Mouse (Mus musculus) kidney, postnatal 0 days (tissue): ENCODE measurements at regions not wholly inside any gene's neighbourhood (a gene's known extent, or its start where the extent isn't known, plus 50 kb on each side); places are given as distances from the start of the nearest gene placed in this dataset.

Experiments
- ATAC-seq: fragments of 200-750 bp; cut with Nextera tagmentation; replicated peaks from 2 replicates; pipeline ENCODE4 v1.8.0; 2017; ENCODE audit warnings: low read depth, moderate number of reproducible peaks, moderate TSS enrichment, moderate library complexity; ENCODE audit not compliant: low FRiP score
- DNase-seq: peaks from one replicate; pipeline ENCODE4 v3.0.0-alpha.2; 2016; ENCODE audit warnings: low spot score
- H3K27ac ChIP-seq: fragments of 300-500 bp; sonication (generic); 2 replicates; pipeline ENCODE4 v1.5.1; 2014; ENCODE audit warnings: mild to moderate bottlenecking
- H3K27me3 ChIP-seq: fragments of 300-500 bp; sonication (generic); 2 replicates; pipeline ENCODE4 v1.6.1; 2014; ENCODE audit warnings: low read length, mixed read lengths; ENCODE audit not compliant: insufficient read depth
- H3K36me3 ChIP-seq: fragments of 300-500 bp; sonication (generic); 2 replicates; pipeline ENCODE4 v1.6.1; 2014; ENCODE audit warnings: low read length, mixed read lengths; ENCODE audit not compliant: insufficient read depth
- H3K4me1 ChIP-seq: fragments of 300-500 bp; sonication (generic); replicated peaks from 2 replicates; pipeline ENCODE4 v1.6.1; 2014; ENCODE audit warnings: antibody characterized with exemption, low read length, mixed read lengths; ENCODE audit not compliant: insufficient read depth
- H3K4me2 ChIP-seq: fragments of 300-500 bp; sonication (generic); 2 replicates; pipeline ENCODE4 v1.6.1; 2014; ENCODE audit warnings: mild to moderate bottlenecking, low read length, moderate library complexity, mixed read lengths
- H3K4me3 ChIP-seq: fragments of 300-500 bp; sonication (generic); replicated peaks from 2 replicates; pipeline ENCODE4 v1.5.1; 2014; ENCODE audit warnings: low read depth, low read length
- H3K9ac ChIP-seq: fragments of 300-500 bp; sonication (generic); 2 replicates; pipeline ENCODE4 v1.6.1; 2014; ENCODE audit warnings: low read depth, low read length
- H3K9me3 ChIP-seq: fragments of 300-500 bp; sonication (generic); replicated peaks from 2 replicates; pipeline ENCODE4 v1.6.1; 2016; ENCODE audit warnings: low read length, inconsistent platforms, mixed read lengths
- CTCF ChIP-seq: IDR thresholded peaks from 2 replicates; pipeline ENCODE4 v1.5.1; 2016; ENCODE audit warnings: antibody characterized with exemption, low read depth, mild to moderate bottlenecking, moderate library complexity
- WGBS: fragments of 180-500 bp; shearing (Covaris S2); extraction: QIAGEN DNeasy Blood & Tissue Kit; methylation state at CpG from one replicate; pipeline ENCODE4 v1.1.7; 2014; 5-methylcytosine and 5-hydroxymethylcytosine counted together

- ATAC-seq (no peak), DNase-seq (peak; percentile 12)
- Histone ChIP-seq H3K9ac (no peak overlapping the region), H3K27ac (no peak overlapping the region), H3K4me3 (no peak overlapping the region), H3K9me3 (no peaks in the 10 kb centered on the region), H3K36me3 (no peaks in the 10 kb centered on the region), H3K27me3 (no peaks in the 10 kb centered on the region), H3K4me1 (no peaks in the 10 kb centered on the region), H3K4me2 (no peak overlapping the region)
- 79% methylated on average over 3 of the region's 3 CpGs for WGBS
- no peak for TF ChIP-seq CTCF
These were observed 246.5 kb upstream of the 9630041A04Rik start for GRCm38 (mm10) chr9:101615176-101615575.

GRCm38 (mm10) chr9:101613933-101614332 is 247.7 kb upstream of the 9630041A04Rik start:
- no peaks in the 10 kb centered on the region for H3K27me3 ChIP-seq
- ATAC-seq (no peak), DNase-seq (no peak)
- no peak for TF ChIP-seq CTCF
- no peaks in the 10 kb centered on the region for H3K9me3 ChIP-seq
- H3K4me1 ChIP-seq = no peaks in the 10 kb centered on the region
- 90% methylated on average over 3 of the region's 3 CpGs for WGBS
- H3K27ac ChIP-seq = no peak overlapping the region
- no peak overlapping the region for H3K9ac ChIP-seq
- no peak overlapping the region for H3K4me3 ChIP-seq
- no peaks in the 10 kb centered on the region for H3K36me3 ChIP-seq
- no peak overlapping the region for H3K4me2 ChIP-seq

DNA sequence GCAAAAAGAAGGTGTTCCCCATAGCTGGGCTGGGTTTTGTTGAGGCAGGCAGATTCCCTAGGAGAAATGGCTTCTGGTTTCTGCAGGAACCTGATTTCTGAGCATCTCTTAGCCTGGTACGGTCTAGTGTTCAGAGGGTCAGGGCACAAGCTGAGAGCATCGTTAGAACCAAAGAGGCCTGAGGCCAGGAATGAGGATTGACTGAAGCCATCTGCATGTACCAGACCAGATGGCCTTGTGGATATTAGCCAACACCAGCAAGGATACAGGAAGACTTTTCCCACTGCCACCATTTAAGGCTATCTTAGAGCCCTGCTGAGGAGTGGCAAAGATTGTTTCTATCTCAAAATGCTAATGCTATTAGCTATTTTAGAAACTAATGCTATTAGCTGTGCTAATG is 248.2 kb upstream of the 9630041A04Rik start:
- no peak for DNase-seq
- no peaks in the 10 kb centered on the region for H3K36me3 ChIP-seq
- H3K4me3 ChIP-seq = no peak overlapping the region
- WGBS = 41% methylated on average over 2 of the region's 2 CpGs
- H3K9ac ChIP-seq = no peak overlapping the region
- no peak overlapping the region for H3K4me2 ChIP-seq
- TF ChIP-seq CTCF = no peak
- no peaks in the 10 kb centered on the region for H3K4me1 ChIP-seq
- no peaks in the 10 kb centered on the region for H3K27me3 ChIP-seq
- H3K27ac ChIP-seq = no peak overlapping the region
- no peak for ATAC-seq
- no peaks in the 10 kb centered on the region for H3K9me3 ChIP-seq

DNA sequence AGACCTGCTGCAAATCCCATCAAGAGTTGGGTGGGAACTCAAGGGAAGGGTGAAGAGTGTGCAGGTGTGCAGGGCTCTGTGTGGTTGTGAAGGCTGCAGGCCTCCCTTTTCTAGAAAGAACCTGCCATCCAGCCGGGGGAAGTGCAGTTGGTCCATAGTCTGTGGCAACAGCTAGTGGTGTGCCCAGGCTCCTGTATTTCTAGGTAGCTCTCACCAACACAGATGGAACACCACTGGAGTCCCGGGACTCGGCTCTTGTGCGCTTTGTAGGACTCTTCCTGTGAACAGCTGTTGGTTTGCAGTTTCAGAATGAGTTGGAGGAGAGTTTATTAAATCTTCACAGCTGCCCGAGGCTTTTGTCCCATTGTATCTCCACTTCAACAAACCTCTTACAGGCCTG is 248.7 kb upstream of the 9630041A04Rik start:
- no peaks in the 10 kb centered on the region for H3K27me3 ChIP-seq
- no peaks in the 10 kb centered on the region for H3K36me3 ChIP-seq
- no peak overlapping the region for H3K27ac ChIP-seq
- no peaks in the 10 kb centered on the region for H3K9me3 ChIP-seq
- H3K4me2 ChIP-seq = no peak overlapping the region
- no peak overlapping the region for H3K9ac ChIP-seq
- DNase-seq (no peak), ATAC-seq (no peak)
- no peaks in the 10 kb centered on the region for H3K4me1 ChIP-seq
- no peak for TF ChIP-seq CTCF
- H3K4me3 ChIP-seq = no peak overlapping the region
- WGBS = 78% methylated on average over 5 of the region's 5 CpGs

DNA sequence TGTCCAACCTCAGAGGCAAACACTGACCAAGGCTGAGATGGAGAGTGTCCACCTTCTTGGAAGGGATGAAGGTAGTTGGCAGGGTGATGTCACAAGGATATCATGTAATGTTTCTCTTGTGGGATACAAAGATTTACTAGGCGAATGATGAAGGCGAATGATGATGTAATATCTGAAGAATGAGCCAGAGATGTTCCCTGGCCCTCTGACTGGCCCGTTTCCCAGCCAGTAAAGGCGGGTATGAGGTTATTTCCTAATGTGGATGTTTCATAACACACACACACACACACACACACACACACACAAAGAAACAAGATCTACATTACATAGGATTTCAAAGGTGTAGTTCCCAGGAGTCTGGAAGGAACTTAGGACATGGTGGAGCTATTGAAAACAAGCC is 249.1 kb upstream of the 9630041A04Rik start:
- DNase-seq (no peak), ATAC-seq (no peak)
- H3K27me3 ChIP-seq = no peaks in the 10 kb centered on the region
- no peak overlapping the region for H3K4me2 ChIP-seq
- no peaks in the 10 kb centered on the region for H3K36me3 ChIP-seq
- no peak overlapping the region for H3K4me3 ChIP-seq
- 84% methylated on average over 4 of the region's 4 CpGs for WGBS
- TF ChIP-seq CTCF = no peak
- no peak overlapping the region for H3K27ac ChIP-seq
- no peak overlapping the region for H3K9ac ChIP-seq
- H3K9me3 ChIP-seq = no peaks in the 10 kb centered on the region
- no peaks in the 10 kb centered on the region for H3K4me1 ChIP-seq

DNA sequence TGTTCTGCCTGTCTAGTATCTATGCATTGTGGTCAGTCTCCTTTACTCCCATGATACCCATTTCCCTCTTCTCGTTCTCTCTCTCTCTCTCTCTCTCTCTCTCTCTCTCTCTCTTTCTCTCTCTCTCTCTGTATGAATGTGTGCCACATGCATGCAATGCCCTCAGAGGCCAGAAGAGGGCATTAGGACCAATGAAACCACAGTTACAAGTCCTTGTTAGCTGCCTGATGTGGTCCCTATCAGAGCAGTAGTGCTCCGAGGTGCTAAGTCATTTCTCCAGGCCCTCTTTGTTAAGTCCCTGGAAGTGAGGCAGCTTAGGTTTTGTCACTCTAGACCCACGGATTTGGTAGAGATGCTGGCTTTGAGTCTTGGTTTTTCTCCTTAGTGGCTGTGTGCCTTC is 250.2 kb upstream of the 9630041A04Rik start:
- no peaks in the 10 kb centered on the region for H3K4me1 ChIP-seq
- H3K9me3 ChIP-seq = no peaks in the 10 kb centered on the region
- no peak for ATAC-seq
- peak; percentile 28 for DNase-seq
- H3K27ac ChIP-seq = no peak overlapping the region
- TF ChIP-seq CTCF = peak; percentile 69
- WGBS = 33% methylated on average over 3 of the region's 3 CpGs
- no peak overlapping the region for H3K4me3 ChIP-seq
- no peak overlapping the region for H3K4me2 ChIP-seq
- no peaks in the 10 kb centered on the region for H3K36me3 ChIP-seq
- no peak overlapping the region for H3K9ac ChIP-seq
- no peaks in the 10 kb centered on the region for H3K27me3 ChIP-seq

- Histone ChIP-seq H3K4me2 (no peak overlapping the region), H3K4me3 (no peak overlapping the region), H3K9me3 (no peaks in the 10 kb centered on the region), H3K27ac (no peak overlapping the region), H3K4me1 (no peaks in the 10 kb centered on the region), H3K27me3 (no peaks in the 10 kb centered on the region), H3K36me3 (no peaks in the 10 kb centered on the region), H3K9ac (no peak overlapping the region)
- no peak for TF ChIP-seq CTCF
- no peak for DNase-seq
- no peak for ATAC-seq
- WGBS = 46% methylated on average over 8 of the region's 8 CpGs
These were observed 250.7 kb upstream of the 9630041A04Rik start for GRCm38 (mm10) chr9:101610806-101611443.
